Mouse (Mus musculus) heart, embryonic 13.5 days (tissue): ENCODE measurements around the gene Zfp341. TPM values are rescaled to one million over a fixed set of nuclear protein-coding genes. Genes with fewer than 3 reads are reported as not detected.

Source experiments
- ATAC-seq: fragments of 200-750 bp; cut with Nextera tagmentation; 2 replicates; pipeline ENCODE4 v1.8.0; 2017; ENCODE audit warnings: moderate TSS enrichment; ENCODE audit not compliant: insufficient number of reproducible peaks, low FRiP score, low TSS enrichment; ENCODE audit errors: extremely low read depth
- H3K27ac ChIP-seq: fragments of 300-500 bp; sonication (generic); replicated peaks from 2 replicates; pipeline ENCODE4 v1.5.1; 2015; ENCODE audit warnings: moderate library complexity, mild to moderate bottlenecking, inconsistent platforms
- H3K27me3 ChIP-seq: fragments of 300-500 bp; sonication (generic); replicated peaks from 2 replicates; pipeline ENCODE4 v1.6.1; 2015; ENCODE audit warnings: mild to moderate bottlenecking, inconsistent platforms
- H3K36me3 ChIP-seq: fragments of 300-500 bp; sonication (generic); 2 replicates; pipeline ENCODE4 v1.6.1; 2015; ENCODE audit warnings: mild to moderate bottlenecking, inconsistent platforms
- H3K4me1 ChIP-seq: fragments of 300-500 bp; sonication (generic); 2 replicates; pipeline ENCODE4 v1.6.1; 2015; ENCODE audit warnings: inconsistent platforms
- H3K4me2 ChIP-seq: fragments of 300-500 bp; sonication (generic); 2 replicates; pipeline ENCODE4 v1.6.1; 2015; ENCODE audit warnings: inconsistent platforms, mild to moderate bottlenecking, moderate library complexity
- H3K4me3 ChIP-seq: fragments of 300-500 bp; sonication (generic); 2 replicates; pipeline ENCODE4 v1.5.1; 2015; ENCODE audit warnings: moderate library complexity, mild to moderate bottlenecking, inconsistent platforms
- H3K9ac ChIP-seq: fragments of 300-500 bp; sonication (generic); 2 replicates; pipeline ENCODE4 v1.6.1; 2015; ENCODE audit warnings: inconsistent platforms, mild to moderate bottlenecking, moderate library complexity
- H3K9me3 ChIP-seq: fragments of 300-500 bp; sonication (generic); 2 replicates; pipeline ENCODE4 v1.6.1; 2016; ENCODE audit warnings: inconsistent platforms
- WGBS: fragments of 180-500 bp; shearing (Covaris S2); methylation state at CpG from one replicate; pipeline ENCODE4 v1.1.7; 2015; ENCODE audit warnings: mixed read lengths; 5-methylcytosine and 5-hydroxymethylcytosine counted together
- polyA plus RNA-seq: library from polyadenylated mRNA; unstranded; fragments of >200 nt; fragmentation: Nextera tagmentation; extraction: Ambion mirVana; gene quantifications from 2 replicates; pipeline ENCODE4 v1.2.1, GENCODE M21; 2015

Gene Zfp341
- polyA plus RNA-seq, result 0.68 and 0.74 TPM in 2 replicates

DNA sequence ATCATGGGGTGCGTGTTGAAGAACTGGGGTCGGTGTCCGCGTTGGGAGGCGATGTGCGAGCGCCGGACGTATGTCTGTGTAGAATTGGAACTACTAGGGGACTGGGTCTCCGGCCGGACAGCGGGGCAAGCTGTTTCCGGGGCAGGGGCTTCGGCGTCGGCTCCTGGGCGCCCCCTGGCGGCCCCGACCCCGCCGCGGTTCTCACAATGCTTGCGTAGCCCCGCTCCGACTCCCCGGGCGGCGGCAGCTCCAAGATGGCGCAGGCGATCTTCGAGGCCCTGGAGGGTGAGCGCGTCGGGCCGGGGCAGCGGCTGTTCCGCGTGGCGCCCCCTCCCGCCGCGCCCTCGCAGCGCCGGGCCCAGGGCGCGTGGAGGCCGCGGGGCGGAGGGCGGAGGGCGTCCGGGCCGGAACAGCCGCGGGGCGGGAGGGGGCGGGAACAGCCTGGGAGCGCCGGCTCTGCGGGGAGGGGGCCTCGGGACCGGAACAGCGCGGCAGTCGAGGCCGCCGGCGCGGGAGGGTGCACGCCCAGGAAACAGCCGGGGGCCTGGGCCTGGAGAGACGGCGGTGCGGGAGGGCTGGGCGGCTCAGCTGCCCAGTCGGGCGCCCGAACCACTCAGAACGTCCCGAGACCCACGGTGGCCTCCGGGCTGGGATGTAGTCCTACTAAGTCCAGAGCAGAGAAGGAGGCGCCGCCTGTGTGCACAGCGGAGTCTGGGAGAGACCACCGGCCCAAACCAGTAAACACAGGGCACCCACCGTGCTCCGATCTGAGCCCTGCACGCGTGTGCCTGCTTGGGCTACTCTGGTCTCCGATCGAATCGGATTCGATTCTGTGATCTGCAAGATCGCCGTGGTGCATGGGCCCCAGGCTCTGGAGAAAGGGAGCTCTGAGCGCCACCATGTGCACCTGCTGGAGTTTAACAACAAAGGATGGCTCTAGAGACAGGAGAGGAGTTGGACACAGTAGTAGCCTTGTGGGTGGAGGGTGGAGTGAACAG, at the start of gene Zfp341, which contains the start of gene 4930519P11Rik:
Gene Zfp341, plus strand, starts transcription at position 180 of the 998 bp plus-strand sequence.
Gene 4930519P11Rik, minus strand, starts transcription at position 320 of the 998 bp plus-strand sequence.
- H3K9ac ChIP-seq, result peak within 1 kb of the TSS; percentile 88
- peaks cover 29% of the 10 kb centered on the region for H3K4me1 ChIP-seq
- H3K9me3 ChIP-seq, result no peaks in the 10 kb centered on the region
- peak; percentile 92 for ATAC-seq
- H3K4me3 ChIP-seq, result peak within 1 kb of the TSS; percentile 66
- H3K27ac ChIP-seq, result peak within 1 kb of the TSS; percentile 97
- no peaks in the 10 kb centered on the region for H3K27me3 ChIP-seq
- WGBS, result under 1% methylated on average over 82 of the region's 98 CpGs
- peaks cover 2% of the 10 kb centered on the region; the same call in 1 of the 2 replicates for H3K36me3 ChIP-seq
- peak within 1 kb of the TSS; percentile 84 for H3K4me2 ChIP-seq

DNA sequence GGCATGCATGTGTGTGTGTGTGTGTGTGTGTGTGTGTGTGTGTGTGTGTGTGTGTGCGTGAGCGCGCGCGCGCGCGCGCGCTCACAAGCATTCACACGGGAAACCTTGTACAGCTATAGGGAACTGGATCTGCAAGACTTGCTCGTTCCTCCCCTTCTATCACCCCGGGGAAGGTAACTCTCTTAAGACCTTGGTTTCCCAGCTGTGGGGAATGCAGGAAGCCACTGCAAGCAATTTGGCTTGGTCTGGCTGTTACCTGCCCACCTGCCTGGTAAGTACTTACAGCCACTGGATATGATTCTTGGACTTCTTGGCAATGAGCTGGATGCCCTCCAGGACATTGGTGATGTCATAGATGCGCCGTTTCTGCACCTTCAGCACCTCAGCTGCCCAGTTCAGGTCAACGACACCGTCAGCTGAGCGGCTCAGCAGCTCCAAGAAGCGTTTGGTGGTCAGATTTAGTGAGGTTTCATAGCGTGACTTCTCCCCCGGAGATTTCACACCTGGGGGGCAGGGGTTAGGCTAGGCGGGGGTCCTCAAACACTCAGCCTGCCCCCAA, 49.4 kb upstream of the Zfp341 start:
- Histone ChIP-seq H3K36me3 (peaks cover 36% of the 10 kb centered on the region), H3K9me3 (no peaks in the 10 kb centered on the region), H3K9ac (no peak overlapping the region), H3K4me3 (no peak overlapping the region), H3K27me3 (0 out of 2 replicates have a peak, but pooled peaks cover 7% of the 10 kb centered on the region), H3K27ac (no peak overlapping the region), H3K4me1 (peaks cover 38% of the 10 kb centered on the region), H3K4me2 (no peak overlapping the region)
- WGBS, result 84% methylated on average over 22 of the region's 22 CpGs
- ATAC-seq, result no peak

DNA sequence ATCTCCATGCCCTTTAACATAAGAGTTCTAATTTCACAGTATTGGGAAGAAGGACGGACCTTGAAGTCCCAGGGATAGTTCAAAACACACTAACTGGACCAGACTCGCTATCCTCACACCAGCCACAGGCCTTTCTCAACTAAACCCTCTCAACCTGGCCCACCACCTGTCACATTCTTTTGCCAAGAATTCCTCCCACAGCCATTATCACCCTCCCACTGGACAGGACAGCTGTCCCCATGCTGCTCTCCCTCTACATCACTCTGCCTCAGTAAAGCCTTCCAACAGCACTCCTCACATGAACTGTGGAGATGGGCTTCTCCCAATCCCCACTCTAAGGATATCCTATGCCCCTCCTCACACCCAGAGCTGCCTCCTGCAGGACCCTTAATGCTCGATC, 47.5 kb upstream of the Zfp341 start:
- Histone ChIP-seq H3K9me3 (no peaks in the 10 kb centered on the region), H3K36me3 (peaks cover 33% of the 10 kb centered on the region), H3K9ac (0 out of 2 replicates have a peak overlapping the region, but pooled peaks have one; percentile 2), H3K4me1 (peaks cover 34% of the 10 kb centered on the region), H3K27ac (no peak overlapping the region), H3K4me3 (no peak overlapping the region), H3K27me3 (no peaks in the 10 kb centered on the region), H3K4me2 (no peak overlapping the region)
- ATAC-seq, result no peak
- 70% methylated on average over 3 of the region's 3 CpGs for WGBS

DNA sequence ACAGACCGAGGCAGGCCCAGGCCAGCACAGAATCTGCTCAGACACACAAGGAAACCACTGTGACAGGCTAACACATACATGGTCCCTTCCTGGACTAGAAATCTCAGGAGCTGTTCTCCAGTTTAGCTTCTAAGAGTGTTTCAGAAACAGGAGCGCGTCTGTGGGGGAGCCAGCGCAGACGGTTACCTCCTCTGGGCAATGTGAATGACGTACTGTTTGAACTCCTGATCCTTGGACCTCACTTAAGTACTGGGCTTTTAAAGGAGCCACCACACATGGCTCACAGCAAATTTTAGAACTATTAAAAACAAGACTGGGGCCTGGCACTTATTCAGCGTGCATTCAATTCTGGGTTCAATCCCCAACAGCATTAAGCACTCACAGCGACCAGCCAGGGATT, 46.5 kb upstream of the Zfp341 start:
- no peak overlapping the region for H3K4me3 ChIP-seq
- H3K27ac ChIP-seq, result no peak overlapping the region
- ATAC-seq, result no peak
- WGBS, result 61% methylated on average over 8 of the region's 8 CpGs
- H3K4me2 ChIP-seq, result no peak overlapping the region
- no peaks in the 10 kb centered on the region for H3K27me3 ChIP-seq
- H3K36me3 ChIP-seq, result peaks cover 22% of the 10 kb centered on the region
- H3K9me3 ChIP-seq, result no peaks in the 10 kb centered on the region
- peak overlapping the region; percentile 9; the same call in 1 of the 2 replicates for H3K9ac ChIP-seq
- H3K4me1 ChIP-seq, result peaks cover 39% of the 10 kb centered on the region

DNA sequence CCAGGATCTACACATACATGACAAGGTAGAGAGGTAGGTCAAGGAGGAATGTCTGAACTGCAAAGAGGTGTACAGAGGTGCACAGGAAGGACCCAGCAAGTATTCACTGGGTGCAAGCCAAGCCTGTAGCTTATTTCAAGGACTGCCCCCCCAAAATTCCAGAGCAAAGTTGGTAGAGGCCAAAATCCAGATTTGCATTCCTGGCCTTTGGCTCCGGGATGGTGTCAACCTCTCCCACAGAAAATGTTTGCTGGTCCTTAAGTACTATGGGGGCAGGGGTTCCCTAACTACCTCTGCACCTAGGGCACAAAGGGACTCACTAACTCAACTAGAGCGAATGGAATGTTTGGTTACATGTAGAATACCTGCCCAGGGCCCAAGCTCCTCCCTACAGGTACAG, 45.3 kb upstream of the Zfp341 start:
- no peaks in the 10 kb centered on the region for H3K9me3 ChIP-seq
- peak overlapping the region; percentile 90 for H3K4me2 ChIP-seq
- peak overlapping the region; percentile 84 for H3K4me3 ChIP-seq
- no peak for ATAC-seq
- peaks cover 14% of the 10 kb centered on the region for H3K36me3 ChIP-seq
- peak overlapping the region; percentile 77 for H3K27ac ChIP-seq
- H3K9ac ChIP-seq, result peak overlapping the region; percentile 87
- 65% methylated on average over 2 of the region's 2 CpGs for WGBS
- H3K4me1 ChIP-seq, result peaks cover 39% of the 10 kb centered on the region
- no peaks in the 10 kb centered on the region for H3K27me3 ChIP-seq

DNA sequence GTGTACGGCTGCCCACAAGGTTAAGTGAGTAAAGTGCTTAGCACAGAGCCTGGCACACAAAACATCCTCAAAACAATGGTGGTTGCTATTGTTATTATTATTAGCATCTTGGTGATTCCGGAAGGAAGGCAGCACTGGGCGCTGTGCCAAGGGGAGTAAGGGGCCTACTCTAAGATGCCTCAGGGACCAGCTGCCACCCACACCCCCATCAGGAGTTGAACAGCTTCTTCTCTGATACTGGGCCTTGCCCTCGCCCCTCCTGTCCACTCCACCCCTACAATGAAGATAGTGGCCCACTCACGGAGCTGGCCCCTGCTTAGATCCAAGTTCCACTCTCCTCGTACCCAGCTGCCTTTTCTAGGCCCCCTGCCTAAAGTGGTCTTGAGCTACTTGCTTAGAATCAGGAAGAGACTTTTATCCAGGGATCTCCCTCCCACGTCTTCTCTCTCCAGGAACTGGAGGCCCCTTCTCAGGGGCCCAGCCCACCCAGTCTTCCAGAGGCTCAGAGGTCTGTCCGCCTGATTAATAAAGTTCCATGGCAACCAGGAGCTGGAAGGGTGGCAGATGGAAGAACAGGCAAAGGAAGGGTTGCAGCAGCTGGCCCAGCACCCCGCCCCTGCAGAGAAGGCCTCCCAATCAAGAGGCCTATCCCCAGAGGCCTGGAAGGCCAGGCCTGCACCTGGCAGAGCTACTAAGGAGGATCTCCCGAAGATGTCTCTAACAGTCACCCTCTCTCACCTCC, 44.6 kb upstream of the Zfp341 start:
- H3K4me3 ChIP-seq, result peak overlapping the region; percentile 84
- H3K4me2 ChIP-seq, result peak overlapping the region; percentile 90
- peaks cover 7% of the 10 kb centered on the region for H3K36me3 ChIP-seq
- H3K27ac ChIP-seq, result peak overlapping the region; percentile 77
- peaks cover 39% of the 10 kb centered on the region for H3K4me1 ChIP-seq
- 20% methylated on average over 10 of the region's 10 CpGs for WGBS
- ATAC-seq, result no peak
- H3K9ac ChIP-seq, result peak overlapping the region; percentile 87
- no peaks in the 10 kb centered on the region for H3K27me3 ChIP-seq
- H3K9me3 ChIP-seq, result no peaks in the 10 kb centered on the region

DNA sequence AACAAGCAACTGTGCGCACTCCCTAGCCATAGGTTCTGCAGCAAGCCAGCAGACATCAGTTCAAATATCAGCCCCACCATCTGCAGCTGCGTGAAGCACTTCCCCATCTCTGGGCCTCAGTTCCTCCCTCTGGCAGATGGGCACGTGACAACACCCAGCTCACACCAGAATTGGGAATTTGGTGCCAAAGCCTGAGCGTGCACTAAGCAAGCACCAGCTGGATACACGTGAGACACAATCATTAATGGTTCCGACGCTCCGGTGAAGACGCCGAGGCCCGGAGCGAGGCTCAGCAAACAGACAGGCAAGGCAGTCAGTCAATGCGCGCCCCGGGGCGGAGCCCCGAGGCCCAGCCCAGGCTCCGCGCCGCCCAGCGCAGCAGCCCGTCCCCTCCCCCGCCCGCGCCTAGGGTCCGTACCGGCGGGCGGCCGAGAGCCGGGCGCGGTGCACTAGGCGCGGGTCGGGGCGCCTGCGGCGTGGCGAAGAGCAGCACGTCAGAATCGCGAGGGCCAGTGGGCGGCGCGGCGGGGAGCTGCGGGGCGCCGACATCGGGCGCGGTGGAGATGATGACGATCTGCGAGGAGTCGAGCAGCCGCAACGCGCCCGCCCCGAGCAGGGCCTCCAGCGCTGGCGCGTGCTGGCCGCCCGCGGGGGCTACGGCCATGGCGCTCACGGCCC, 43.9 kb upstream of the Zfp341 start:
- Histone ChIP-seq H3K36me3 (no peaks in the 10 kb centered on the region; the same call in 1 of the 2 replicates), H3K9me3 (no peaks in the 10 kb centered on the region), H3K4me1 (peaks cover 39% of the 10 kb centered on the region), H3K4me2 (peak overlapping the region; percentile 90), H3K4me3 (peak overlapping the region; percentile 84), H3K9ac (peak overlapping the region; percentile 87), H3K27ac (peak overlapping the region; percentile 77), H3K27me3 (no peaks in the 10 kb centered on the region)
- peak; percentile 76 for ATAC-seq
- 0% methylated on average over 63 of the region's 70 CpGs for WGBS

DNA sequence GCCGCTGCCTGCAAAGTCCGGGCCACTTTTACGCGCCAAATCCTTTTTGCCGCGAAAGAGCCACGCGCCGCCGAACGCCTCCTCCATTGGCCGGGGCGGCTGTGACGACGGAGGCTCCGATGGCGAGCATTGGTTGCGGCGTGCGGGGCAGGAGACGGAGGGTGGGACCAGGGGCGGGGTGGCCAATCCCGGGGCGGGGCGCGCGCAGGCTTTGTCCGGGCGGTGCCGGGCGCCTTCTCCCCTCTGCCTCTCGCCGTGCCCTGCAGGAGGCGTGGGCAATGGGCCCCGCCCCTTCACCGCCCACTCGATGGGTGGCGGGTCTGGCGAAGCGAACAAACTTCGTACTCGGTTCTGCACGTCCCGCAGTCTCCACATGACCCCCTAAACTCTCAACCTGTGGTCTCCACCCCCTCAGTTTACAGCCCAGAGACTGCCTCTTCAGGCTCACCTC, 43.2 kb upstream of the Zfp341 start, which contains the start of gene E2f1:
Gene E2f1, minus strand, starts transcription at position 57 of the 451 bp plus-strand sequence.
- under 1% methylated on average over 38 of the region's 44 CpGs for WGBS

DNA sequence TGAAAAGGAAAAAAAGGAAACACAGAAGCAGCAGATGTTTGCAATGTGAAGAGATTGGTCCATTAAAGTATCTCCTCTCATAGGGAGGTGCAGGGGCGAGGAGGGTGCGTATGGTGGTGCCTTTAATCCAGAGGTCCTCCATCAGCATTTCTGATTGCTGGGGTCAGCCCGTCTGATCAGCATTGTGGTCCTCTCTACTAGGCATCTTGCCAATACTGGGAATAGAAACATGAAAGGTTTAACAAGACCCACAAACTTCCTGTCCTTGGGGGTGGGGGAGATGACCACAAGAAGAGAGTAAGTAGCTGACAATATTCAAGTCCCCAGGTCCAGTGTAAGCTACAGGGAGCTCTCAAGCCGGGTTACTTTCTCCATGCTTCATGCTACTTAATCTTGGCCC, 42.4 kb upstream of the Zfp341 start:
- no peak for ATAC-seq
- H3K27me3 ChIP-seq, result no peaks in the 10 kb centered on the region
- no peaks in the 10 kb centered on the region for H3K9me3 ChIP-seq
- peak overlapping the region; percentile 79; the same call in 1 of the 2 replicates for H3K9ac ChIP-seq
- peak overlapping the region; percentile 41; the same call in 1 of the 2 replicates for H3K27ac ChIP-seq
- peak overlapping the region; percentile 90 for H3K4me2 ChIP-seq
- H3K4me3 ChIP-seq, result no peak overlapping the region
- peaks cover 38% of the 10 kb centered on the region for H3K4me1 ChIP-seq
- WGBS, result 63% methylated on average over 4 of the region's 4 CpGs
- H3K36me3 ChIP-seq, result no peaks in the 10 kb centered on the region

More for the DNA sequence above, 43.2 kb upstream of the Zfp341 start, which contains the start of gene E2f1:
- no peaks in the 10 kb centered on the region for H3K27me3 ChIP-seq
- no peaks in the 10 kb centered on the region for H3K36me3 ChIP-seq
- H3K27ac ChIP-seq, result peak within 1 kb of the TSS; percentile 77
- H3K9me3 ChIP-seq, result no peaks in the 10 kb centered on the region
- peak; percentile 96 for ATAC-seq
- H3K4me2 ChIP-seq, result peak within 1 kb of the TSS; percentile 90
- peak within 1 kb of the TSS; percentile 84 for H3K4me3 ChIP-seq
- H3K9ac ChIP-seq, result peak within 1 kb of the TSS; percentile 87
- peaks cover 39% of the 10 kb centered on the region for H3K4me1 ChIP-seq

DNA sequence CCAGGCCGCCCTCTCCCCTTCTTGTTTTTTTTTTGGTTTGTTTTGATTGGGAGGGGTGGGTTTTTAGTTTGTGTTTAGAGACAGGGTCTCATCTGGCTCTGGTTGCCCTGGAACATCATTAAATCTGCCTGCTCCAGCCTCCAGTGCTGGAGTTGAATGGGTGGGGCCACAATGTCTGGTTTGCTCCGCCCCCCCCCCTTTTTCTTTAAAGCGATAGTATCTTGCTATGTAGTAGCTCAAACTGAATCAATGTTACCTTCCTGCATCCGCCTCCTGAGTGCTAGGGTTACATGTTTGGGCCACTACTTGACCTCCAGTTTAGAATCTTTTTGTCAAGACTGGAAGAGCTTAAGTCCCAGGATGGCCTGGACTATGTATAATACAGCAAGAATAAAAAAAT, 41.8 kb upstream of the Zfp341 start:
- Histone ChIP-seq H3K27ac (no peak overlapping the region), H3K4me2 (no peak overlapping the region), H3K36me3 (no peaks in the 10 kb centered on the region), H3K27me3 (no peaks in the 10 kb centered on the region), H3K4me3 (no peak overlapping the region), H3K4me1 (peaks cover 35% of the 10 kb centered on the region), H3K9me3 (no peaks in the 10 kb centered on the region), H3K9ac (no peak overlapping the region)
- 76% methylated on average over 4 of the region's 4 CpGs for WGBS
- no peak for ATAC-seq
